Mouse (Mus musculus) embryonic fibroblast, embryonic 13.5 days (primary cell): ENCODE results near the gene Gucy1b2. TPM values are rescaled to one million over a fixed set of nuclear protein-coding genes. Genes with fewer than 3 reads are reported as not detected.

ENCODE experiments used
- H3K27ac ChIP-seq: 2 replicates; pipeline ENCODE4 v1.5.1; 2012; ENCODE audit warnings: low read length, control low read depth, inconsistent platforms; ENCODE audit not compliant: insufficient read depth
- H3K4me1 ChIP-seq: 2 replicates; pipeline ENCODE4 v1.6.1; 2011; ENCODE audit warnings: low read length; ENCODE audit not compliant: control insufficient read depth, insufficient read depth
- H3K4me3 ChIP-seq: 2 replicates; pipeline ENCODE4 v1.5.1; 2011; ENCODE audit warnings: mild to moderate bottlenecking, control low read depth, low read length; ENCODE audit not compliant: insufficient read depth
- CTCF ChIP-seq: IDR thresholded peaks from 2 replicates; pipeline ENCODE4 v1.5.1; 2011; ENCODE audit warnings: mild to moderate bottlenecking, control low read depth, low read length, moderate library complexity, borderline replicate concordance; ENCODE audit not compliant: insufficient read depth
- POLR2A ChIP-seq: IDR thresholded peaks from 2 replicates; pipeline ENCODE4 v1.6.1; 2011; ENCODE audit warnings: low read depth, mild to moderate bottlenecking, control low read depth, low read length, moderate library complexity
- polyA plus RNA-seq: library from polyadenylated mRNA; stranded (reverse); fragments of >200 nt; gene quantifications from 2 replicates; pipeline ENCODE4 v1.2.4, GENCODE M21; 2011; ENCODE audit warnings: low read depth; ENCODE audit not compliant: missing spikeins, insufficient read length

Gucy1b2 gene
- polyA plus RNA-seq, 1 experiment = not detected

GRCm38 (mm10) chr14:62376115-62376514 is 80.0 kb downstream of the Gucy1b2 start:
- Histone ChIP-seq H3K4me1 (0 out of 2 replicates have a peak, but pooled peaks cover 2% of the 10 kb centered on the region), H3K27ac (no peak overlapping the region), H3K4me3 (no peak overlapping the region)
- TF ChIP-seq POLR2A (no peak), CTCF (no peak)

- H3K27ac ChIP-seq = no peak overlapping the region
Observed at GRCm38 (mm10) chr14:62375694-62376093, 80.4 kb downstream of the Gucy1b2 start.

GRCm38 (mm10) chr14:62374001-62374400 is 82.1 kb downstream of the Gucy1b2 start:
- Histone ChIP-seq H3K4me3 (no peak overlapping the region), H3K4me1 (0 out of 2 replicates have a peak, but pooled peaks cover 2% of the 10 kb centered on the region), H3K27ac (no peak overlapping the region)
- TF ChIP-seq CTCF (no peak), POLR2A (no peak)

More at GRCm38 (mm10) chr14:62375694-62376093, 80.4 kb downstream of the Gucy1b2 start:
- H3K4me3 ChIP-seq = no peak overlapping the region
- 0 out of 2 replicates have a peak, but pooled peaks cover 2% of the 10 kb centered on the region for H3K4me1 ChIP-seq
- TF ChIP-seq CTCF (no peak), POLR2A (no peak)

GRCm38 (mm10) chr14:62370819-62371218 is 85.3 kb downstream of the Gucy1b2 start:
- TF ChIP-seq POLR2A = no peak
- no peak for TF ChIP-seq CTCF
- H3K4me3 ChIP-seq = no peak overlapping the region
- H3K27ac ChIP-seq = no peak overlapping the region
- 0 out of 2 replicates have a peak, but pooled peaks cover 1% of the 10 kb centered on the region for H3K4me1 ChIP-seq

- TF ChIP-seq POLR2A (no peak), CTCF (no peak)
- H3K27ac ChIP-seq = no peak overlapping the region
- H3K4me3 ChIP-seq = no peak overlapping the region
Observed at GRCm38 (mm10) chr14:62363774-62364173, 92.3 kb downstream of the Gucy1b2 start.

GRCm38 (mm10) chr14:62361263-62361980 is 94.7 kb downstream of the Gucy1b2 start:
- TF ChIP-seq CTCF (no peak), POLR2A (no peak)
- H3K4me3 ChIP-seq = no peak overlapping the region
- H3K4me1 ChIP-seq = no peaks in the 10 kb centered on the region
- H3K27ac ChIP-seq = no peak overlapping the region

More at GRCm38 (mm10) chr14:62363774-62364173, 92.3 kb downstream of the Gucy1b2 start:
- H3K4me1 ChIP-seq = no peaks in the 10 kb centered on the region

- H3K27ac ChIP-seq = no peak overlapping the region
- H3K4me3 ChIP-seq = no peak overlapping the region
- H3K4me1 ChIP-seq = no peaks in the 10 kb centered on the region
- TF ChIP-seq POLR2A = no peak
- no peak for TF ChIP-seq CTCF
Observed at GRCm38 (mm10) chr14:62355201-62355600, 100.9 kb downstream of the Gucy1b2 start.

GRCm38 (mm10) chr14:62353793-62354192 is 102.3 kb downstream of the Gucy1b2 start:
- H3K4me1 ChIP-seq = no peaks in the 10 kb centered on the region
- TF ChIP-seq POLR2A (no peak), CTCF (no peak)
- no peak overlapping the region for H3K27ac ChIP-seq
- H3K4me3 ChIP-seq = no peak overlapping the region

GRCm38 (mm10) chr14:62353372-62353771 is 102.7 kb downstream of the Gucy1b2 start:
- no peak for TF ChIP-seq CTCF
- no peak for TF ChIP-seq POLR2A

GRCm38 (mm10) chr14:62350890-62351289 is 105.2 kb downstream of the Gucy1b2 start:
- Histone ChIP-seq H3K4me1 (no peaks in the 10 kb centered on the region), H3K27ac (no peak overlapping the region), H3K4me3 (no peak overlapping the region)
- TF ChIP-seq POLR2A (no peak), CTCF (no peak)

More at GRCm38 (mm10) chr14:62353372-62353771, 102.7 kb downstream of the Gucy1b2 start:
- Histone ChIP-seq H3K27ac (no peak overlapping the region), H3K4me1 (no peaks in the 10 kb centered on the region), H3K4me3 (no peak overlapping the region)
